Mouse (Mus musculus) T-helper 2 cell (primary cell): ENCODE data around the gene Rnaset2a.
"Not testable (repeated sequence)": the region's sequence is repeated elsewhere in the genome, so short reads cannot be mapped to it uniquely, and the experiment has no call there.

Experiments used
- in situ Hi-C: fragments of 300-600 bp; cut with MboI, MseI; formaldehyde crosslinking; loops from one replicate; pipeline ENCODE4 v1.15.1; 2025; ENCODE audit warnings: high pct_unique_total_duplicates

The Rnaset2a gene

DNA sequence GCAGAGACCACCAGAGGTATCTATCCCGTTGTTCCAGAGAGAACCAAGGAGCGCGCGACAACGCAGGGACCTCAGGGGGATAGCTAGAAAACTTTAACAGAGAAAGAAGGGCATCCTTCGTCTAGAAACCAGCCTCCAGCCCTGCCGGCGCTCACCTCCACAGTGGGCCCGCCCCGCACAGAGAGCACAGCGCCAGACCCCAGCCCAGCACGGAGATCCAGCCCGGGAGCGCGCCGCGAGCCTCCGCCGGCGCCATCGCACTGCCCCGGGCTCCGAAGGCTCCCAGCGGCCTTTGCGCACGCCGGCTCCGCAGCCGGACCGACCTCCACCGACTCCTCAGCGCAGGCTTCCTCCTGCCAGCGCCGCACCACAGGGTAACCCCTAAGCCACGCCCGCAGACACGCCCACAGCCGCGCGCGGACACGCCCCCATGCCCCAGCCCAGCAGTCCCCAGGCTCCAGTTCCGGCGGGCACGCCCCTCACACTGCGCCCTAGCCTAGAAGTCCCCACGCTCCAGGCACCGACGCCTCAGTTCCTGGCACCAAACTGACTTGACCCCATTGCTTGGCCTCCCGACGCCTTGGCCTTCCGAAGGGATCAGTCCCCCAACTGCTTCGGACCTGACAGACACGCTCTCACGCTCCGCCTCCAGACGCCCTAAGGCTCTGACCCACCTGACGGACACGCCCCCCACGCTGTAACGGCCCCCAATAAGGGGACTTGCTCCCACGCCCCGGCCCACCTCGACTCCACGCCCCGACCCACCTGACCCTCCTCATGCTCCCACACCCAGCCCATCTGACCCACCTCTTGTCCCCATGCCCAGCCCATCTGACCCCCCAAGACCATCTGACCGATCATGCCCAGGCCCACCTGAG is at the start of gene Rnaset2a, which contains the start of gene Gm49673:
Rnaset2a (minus strand) TSS at position 659 of the 878 bp plus-strand sequence.
Gm49673 (minus strand) TSS at position 350 of the 878 bp plus-strand sequence.
- in situ Hi-C loops, result not testable (repeated sequence)

DNA sequence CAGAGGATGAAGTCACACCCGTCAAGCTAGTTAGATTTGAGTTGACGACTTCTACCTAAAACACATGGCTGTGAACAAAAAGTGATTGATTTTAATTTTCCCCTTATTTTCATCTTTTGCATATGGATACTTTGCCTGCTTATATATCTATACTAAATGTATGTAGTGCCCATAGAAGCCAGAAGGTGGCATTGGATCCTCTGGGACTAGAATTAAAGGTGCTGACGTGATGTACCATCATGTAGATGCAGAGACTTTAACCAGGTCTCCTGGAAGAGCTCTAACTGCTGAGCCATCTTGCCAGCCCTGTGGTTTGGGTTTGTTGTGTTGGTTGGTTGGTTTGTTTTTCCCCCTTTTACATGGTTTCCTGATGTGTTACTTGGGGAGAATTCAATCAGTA is 49.8 kb upstream of the Rnaset2a start:
- in situ Hi-C loops, result no loop called here

DNA sequence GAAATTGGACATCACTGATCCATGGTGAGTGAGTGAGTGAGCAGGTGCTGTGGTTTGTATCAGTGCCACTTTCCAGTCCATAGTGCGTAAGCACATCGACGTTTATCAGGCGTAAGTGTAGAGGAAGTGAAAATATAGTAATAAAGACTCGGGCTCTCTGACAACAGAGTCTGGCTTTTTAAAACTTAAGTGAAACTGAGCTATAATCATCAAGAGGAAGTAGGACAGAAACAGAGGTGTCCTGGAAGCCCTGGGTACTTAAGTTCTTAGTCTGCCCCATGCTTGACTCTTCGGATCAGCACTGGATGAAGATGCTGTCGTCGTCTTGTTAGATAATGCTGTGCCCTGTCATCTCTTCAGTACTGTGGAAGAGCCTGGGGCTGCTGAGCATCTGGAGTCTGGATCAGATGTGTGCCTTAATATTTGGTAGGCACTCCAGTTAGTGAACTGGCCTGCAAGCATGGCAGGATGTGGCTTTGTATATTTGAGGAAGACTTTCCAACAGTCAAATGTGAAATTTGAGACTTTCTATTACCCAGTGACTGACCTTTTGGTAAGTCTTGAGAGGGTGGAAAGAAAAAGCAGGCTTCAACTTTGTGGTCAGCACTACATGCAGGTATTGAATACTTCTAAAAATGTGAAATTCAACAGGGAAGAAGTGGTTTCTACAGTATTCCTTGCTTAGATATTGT is 47.9 kb upstream of the Rnaset2a start:
- in situ Hi-C loops, result no loop called here

DNA sequence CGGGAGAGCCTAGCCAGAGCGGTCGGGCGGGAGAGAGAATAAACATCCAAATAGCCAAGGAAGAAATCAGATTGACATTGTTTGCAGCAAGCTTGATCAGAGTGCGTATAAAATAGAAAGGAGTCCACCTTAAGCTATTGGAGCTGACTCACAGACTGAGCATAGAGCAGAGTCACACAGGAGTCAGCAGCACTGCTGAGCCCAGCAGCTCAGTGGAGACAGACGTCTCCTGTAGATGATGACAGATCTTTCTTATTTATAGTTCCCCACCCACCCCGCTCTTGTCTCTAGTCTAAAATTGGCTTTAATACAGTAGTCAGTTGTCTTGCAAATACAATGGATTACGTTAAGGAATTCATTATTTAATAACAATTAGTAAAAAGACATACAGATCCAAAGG is 45.8 kb upstream of the Rnaset2a start:
- in situ Hi-C loops, result no loop called here

- in situ Hi-C loops, result no loop called here
These were observed 36.3 kb upstream of the Rnaset2a start for GRCm38 (mm10) chr17:8184217-8184616.

DNA sequence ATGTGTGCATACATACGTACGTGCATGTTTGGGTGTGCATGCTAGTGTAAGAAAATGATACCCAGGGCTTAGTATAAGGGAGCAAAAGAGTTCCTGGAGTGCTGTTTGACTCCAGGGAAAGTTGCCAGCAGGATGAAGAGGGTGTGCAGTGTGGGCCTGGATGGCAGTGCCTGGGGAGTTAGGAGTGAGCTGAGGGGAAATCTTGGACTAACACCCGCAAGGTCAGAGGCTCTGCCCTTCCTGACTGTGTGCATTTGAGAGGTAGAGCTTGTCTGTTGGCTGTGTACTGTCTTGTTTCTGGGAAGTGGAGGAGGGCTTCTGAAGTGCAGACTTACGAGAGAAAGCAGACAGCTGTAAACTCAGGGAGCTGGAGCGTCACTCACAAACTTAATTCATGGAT is 35.9 kb upstream of the Rnaset2a start:
- in situ Hi-C loops, result no loop called here

- in situ Hi-C loops, result no loop called here
These were observed 29.2 kb upstream of the Rnaset2a start for GRCm38 (mm10) chr17:8177090-8177489.

DNA sequence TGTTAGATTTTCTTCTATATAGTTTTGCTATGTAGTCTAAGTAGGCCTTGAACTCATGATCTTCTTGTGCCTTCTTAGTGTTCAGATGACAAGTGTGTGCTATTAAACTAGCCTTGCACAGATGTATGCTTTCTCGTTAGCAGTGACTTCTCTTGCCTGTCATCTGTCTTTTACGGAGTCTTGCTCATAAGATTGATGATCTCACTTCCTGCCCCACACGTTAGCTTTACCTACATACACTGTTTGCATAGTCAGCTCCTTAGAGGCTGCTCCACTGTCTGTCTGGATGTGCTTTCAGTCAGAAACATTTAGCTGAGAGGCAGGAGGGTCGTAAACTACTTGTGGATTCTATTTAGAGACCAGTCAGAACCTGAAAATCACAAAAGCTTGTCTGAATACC is 23.2 kb upstream of the Rnaset2a start:
- in situ Hi-C loops, result loop anchor here (25.0 kb wide), 1 partner anchor 309 kb away; no protein-coding TSS in a partner anchor

DNA sequence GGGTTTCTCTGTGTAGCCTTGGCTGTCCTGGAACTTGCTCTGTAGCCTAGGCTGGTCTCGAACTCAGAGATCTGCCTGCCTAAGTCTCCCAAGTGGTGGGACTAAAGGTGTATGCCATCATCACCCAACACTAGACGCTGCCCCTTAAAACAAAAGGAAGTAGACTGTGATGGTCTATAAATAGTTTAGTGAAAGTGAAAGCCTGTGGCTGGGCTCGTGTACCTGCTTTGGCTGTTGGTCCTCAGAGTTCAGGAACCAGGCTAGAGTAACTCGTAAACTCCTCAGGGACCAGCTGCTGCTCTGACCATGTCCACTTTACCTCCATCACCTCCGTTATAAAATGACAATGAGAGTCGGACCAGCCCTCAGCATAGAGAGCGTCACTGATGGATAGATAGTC is 22.4 kb upstream of the Rnaset2a start:
- in situ Hi-C loops, result loop anchor here (25.0 kb wide), 1 partner anchor 308 kb away; no protein-coding TSS in a partner anchor

DNA sequence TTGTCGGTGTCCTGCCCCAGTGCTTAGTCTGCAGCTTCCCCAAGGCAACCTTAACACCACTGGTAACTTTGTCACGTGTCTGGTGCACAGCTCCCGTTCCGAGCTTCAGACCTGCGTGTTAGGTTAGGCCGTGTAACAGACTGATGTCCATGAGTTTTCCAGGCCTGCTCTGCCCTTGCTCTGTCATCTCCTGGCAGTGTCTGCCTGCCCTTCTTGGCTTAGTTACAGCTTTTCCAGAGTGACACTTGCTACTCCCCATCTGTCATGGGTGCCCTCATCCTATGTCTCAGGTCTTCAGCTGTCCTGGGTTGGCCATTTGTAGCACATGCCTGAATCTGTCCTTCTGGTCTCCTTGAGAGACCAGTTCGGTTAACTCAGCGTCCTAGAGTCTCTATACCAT is 19.5 kb upstream of the Rnaset2a start:
- in situ Hi-C loops, result loop anchor here (25.0 kb wide), 1 partner anchor 305 kb away; no protein-coding TSS in a partner anchor

GRCm38 (mm10) chr17:8166454-8166853 is 18.6 kb upstream of the Rnaset2a start:
- in situ Hi-C loops, result loop anchor here (25.0 kb wide), 1 partner anchor 304 kb away; no protein-coding TSS in a partner anchor

DNA sequence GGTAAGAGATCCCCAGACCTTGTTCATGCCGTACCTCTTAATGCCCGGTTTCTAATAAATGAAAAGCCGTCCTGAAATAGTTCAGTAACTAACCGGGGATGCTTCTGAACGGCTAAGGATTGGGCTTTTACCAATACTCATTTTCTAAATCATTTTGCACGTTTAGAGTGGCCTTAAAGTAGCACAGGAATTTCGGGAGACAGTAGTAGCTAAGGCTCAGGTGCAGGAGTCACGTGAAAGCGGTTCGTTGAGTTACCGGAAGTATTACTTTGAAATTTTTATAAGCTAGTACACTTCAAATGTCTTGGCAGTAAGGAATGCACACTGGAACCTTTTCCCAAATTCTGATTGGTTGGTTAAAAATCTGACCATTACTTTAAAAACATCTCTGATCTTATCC is 18.1 kb upstream of the Rnaset2a start:
- in situ Hi-C loops, result loop anchor here (25.0 kb wide), 1 partner anchor 304 kb away; no protein-coding TSS in a partner anchor

GRCm38 (mm10) chr17:8165608-8165945 is 17.7 kb upstream of the Rnaset2a start:
- in situ Hi-C loops, result loop anchor here (25.0 kb wide), 1 partner anchor 303 kb away; no protein-coding TSS in a partner anchor

GRCm38 (mm10) chr17:8164701-8165607 is 17.1 kb upstream of the Rnaset2a start, which contains the start of gene Fgfr1op:
TSS of gene Fgfr1op (plus strand) at chr17:8165501.
- in situ Hi-C loops, result loop anchor here (5.0 to 25.0 kb wide), 2 partner anchors 303 to 1203 kb away; partner anchors contain the start of gene Tagap1

DNA sequence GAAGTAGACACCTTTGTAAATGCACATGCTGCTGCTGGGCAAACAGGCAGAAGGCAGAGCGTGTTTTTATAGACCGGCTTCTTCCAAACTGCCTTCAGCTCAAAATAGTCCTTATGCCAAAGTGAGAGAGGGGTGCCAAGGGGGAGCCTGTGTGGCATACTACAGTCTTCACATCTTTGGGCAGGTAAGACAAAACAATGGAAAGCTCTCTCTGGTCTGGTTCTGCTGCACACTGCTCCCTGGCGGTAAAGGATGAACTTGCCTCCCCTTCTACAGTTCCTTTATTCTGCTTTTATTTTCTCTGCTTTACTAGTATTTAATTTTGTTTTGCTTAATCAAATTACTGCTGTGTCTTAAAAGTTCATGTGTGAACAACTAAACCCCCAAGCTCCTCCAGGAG is 13.1 kb upstream of the Rnaset2a start:
- in situ Hi-C loops, result loop anchor here (5.0 to 25.0 kb wide), 2 partner anchors 299 to 1199 kb away; partner anchors contain the start of gene Tagap1

DNA sequence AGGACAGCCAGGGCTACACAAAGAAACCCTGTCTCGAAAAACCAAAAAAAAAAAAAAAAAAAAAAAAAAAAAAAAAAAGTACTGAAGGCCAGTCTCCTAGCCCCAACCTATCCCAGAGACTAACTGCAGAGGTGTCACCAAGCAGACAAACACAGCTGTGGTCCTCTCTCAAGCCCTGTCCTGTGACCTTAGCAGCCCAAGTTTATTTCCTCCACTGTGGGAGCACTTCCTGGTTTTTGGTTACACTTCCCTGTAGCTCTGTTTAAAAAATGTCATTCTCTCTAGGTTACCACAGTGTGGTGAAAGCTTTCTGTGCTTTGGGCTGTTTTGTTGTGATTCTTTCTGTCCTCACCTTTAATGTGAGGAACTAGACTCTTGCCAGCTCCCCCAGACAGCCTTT is 10.7 kb upstream of the Rnaset2a start:
- in situ Hi-C loops, result loop anchor here (25.0 kb wide), 1 partner anchor 296 kb away; no protein-coding TSS in a partner anchor

DNA sequence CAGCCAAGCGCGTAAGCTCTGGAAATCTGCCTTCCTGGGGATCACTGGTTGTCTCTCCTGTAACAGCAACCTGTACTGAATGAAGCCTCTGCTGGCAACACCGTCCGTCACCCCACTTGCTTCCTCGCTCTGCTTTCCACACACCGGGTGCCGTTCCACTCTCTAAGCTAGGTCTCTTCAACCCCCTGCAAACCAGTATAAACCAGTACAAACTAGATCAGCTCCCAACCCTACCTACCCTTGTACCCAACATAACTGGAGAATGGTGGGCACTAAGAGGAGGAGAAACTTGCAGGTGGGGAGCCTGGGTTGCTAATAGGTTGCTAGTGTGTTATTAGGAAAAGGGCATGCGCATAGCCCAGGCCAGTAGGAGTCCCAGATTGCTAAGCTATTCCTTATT is 8.1 kb upstream of the Rnaset2a start:
- in situ Hi-C loops, result loop anchor here (25.0 kb wide), 1 partner anchor 294 kb away; no protein-coding TSS in a partner anchor

- in situ Hi-C loops, result loop anchor here (25.0 kb wide), 1 partner anchor 293 kb away; no protein-coding TSS in a partner anchor
These were observed 7.1 kb upstream of the Rnaset2a start for GRCm38 (mm10) chr17:8155010-8155409.

DNA sequence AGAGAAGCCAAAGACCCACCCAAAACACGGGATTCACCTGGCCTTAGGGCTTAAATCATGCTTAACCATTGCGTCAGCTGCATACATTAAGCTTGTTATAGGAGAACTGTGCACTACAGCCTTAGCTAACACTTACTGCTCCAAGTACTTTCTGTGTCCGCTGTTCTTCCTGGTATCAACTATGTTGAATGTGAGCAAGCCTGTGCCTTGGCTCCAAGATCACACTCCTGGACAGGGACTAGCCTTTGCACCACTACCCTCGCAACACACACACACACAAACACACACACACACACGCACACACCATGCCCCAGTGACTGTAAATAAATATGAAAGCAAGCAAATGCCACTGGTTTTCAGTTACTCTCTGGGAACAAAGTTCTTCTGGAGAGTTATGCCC is 966 bp downstream of the Rnaset2a start:
- in situ Hi-C loops, result not testable (repeated sequence)

GRCm38 (mm10) chr17:8143802-8144673 is 3.9 kb downstream of the Rnaset2a start:
- in situ Hi-C loops, result not testable (repeated sequence)
